Comparison of ENCODE assay signal across 9 mouse cellular contexts in genomic region chr13:51844661-51845060, GRCm38 (mm10). TPM values are rescaled to one million over a fixed set of nuclear protein-coding genes. Genes with fewer than 3 reads are reported as not detected.
DNase-seq lines count a peak whose midpoint lies in the region; ATAC-seq lines count a peak whose summit lies in the region.
"Had no signal": no experiment of that assay in that cellular context is flagged by ENCODE, and none has a peak within 500 bp of the region (broad histone marks: within the 10 kb centered on the region; RNA-seq: fewer than 3 reads in every experiment).

No protein-coding gene starts in this region.

- ATAC-seq in activated CD4-positive, CD25-positive, alpha-beta regulatory T cell, adult 4 months = no peak

- peaks cover 5% of the 10 kb centered on the region for H3K36me3 ChIP-seq in heart, embryonic 10.5 days
- H3K36me3 ChIP-seq: hindbrain, embryonic 15.5 days had no signal

- WGBS in heart, embryonic 10.5 days = 18% methylated on average over 10 of the region's 10 CpGs

- peak overlapping the region; percentile 94; the same call in 1 of the 2 replicates for H3K27ac ChIP-seq in heart, embryonic 10.5 days

- peaks cover 55% of the 10 kb centered on the region for H3K4me1 ChIP-seq in heart, embryonic 10.5 days

- H3K4me3 ChIP-seq in heart, embryonic 10.5 days = peak overlapping the region; percentile 80

- DNase-seq in B cell, adult 2 months = peak; percentile 88 to 89
- DNase-seq in MN1 (ENCODE audit: low spot score) = peak; percentile 87
- peak; percentile 84 to 89 for DNase-seq in cerebellum, postnatal 14 days
- DNase-seq in heart, embryonic 10.5 days (ENCODE audit: low spot score) = peak; percentile 88
- DNase-seq in layer of hippocampus, postnatal 14 days (ENCODE audit: low spot score in 2 of 2) = peak; percentile 61 to 70
- DNase-seq in lung, postnatal 4 days = peak; percentile 78 to 87
- DNase-seq in spleen, adult 18-20 months = peak; percentile 56 to 76

- no peaks in the 10 kb centered on the region for H3K9me3 ChIP-seq in heart, embryonic 10.5 days
- H3K9me3 ChIP-seq: hindbrain, embryonic 15.5 days had no signal

- peaks cover 18% of the 10 kb centered on the region for H3K27me3 ChIP-seq in heart, embryonic 10.5 days (ENCODE audit: insufficient read depth, poor library complexity, severe bottlenecking)

RNA-seq across cellular contexts. Expression of gene Gadd45g, which starts 1.8 kb away (rescaled TPM):
- polyA plus RNA-seq in heart, embryonic 10.5 days (2016; fragmentation: Nextera tagmentation; extraction: Ambion mirVana) = 53.3 and 61.0 TPM in 2 replicates
- total RNA-seq in layer of hippocampus, postnatal 14 days (2021) = 10 to 100 TPM; 24.0 to 27.8 TPM
- 10 to 100 TPM; 19.4 to 27.4 TPM for polyA plus RNA-seq in activated CD4-positive, CD25-positive, alpha-beta regulatory T cell, adult 4 months (2017; shearing (Covaris generic))

RNA-seq across cellular contexts. Expression of gene Sema4d, which starts 51.1 kb away (rescaled TPM):
- polyA plus RNA-seq in heart, embryonic 10.5 days (2016; fragmentation: Nextera tagmentation; extraction: Ambion mirVana) = 8.7 and 13.1 TPM in 2 replicates
- total RNA-seq in layer of hippocampus, postnatal 14 days (2021) = 100 to 1,000 TPM; 154 to 165 TPM
- 100 to 1,000 TPM; 127 to 150 TPM for polyA plus RNA-seq in activated CD4-positive, CD25-positive, alpha-beta regulatory T cell, adult 4 months (2017; shearing (Covaris generic))
